Mouse (Mus musculus): ENCODE data around the gene 3110082I17Rik. TPM values are rescaled to one million over a fixed set of nuclear protein-coding genes. Genes with fewer than 3 reads are reported as not detected.

Gene 3110082I17Rik
- total and polyA plus RNA-seq, 2 experiments from 2014 or later = 11.9 to 19.4 TPM

DNA sequence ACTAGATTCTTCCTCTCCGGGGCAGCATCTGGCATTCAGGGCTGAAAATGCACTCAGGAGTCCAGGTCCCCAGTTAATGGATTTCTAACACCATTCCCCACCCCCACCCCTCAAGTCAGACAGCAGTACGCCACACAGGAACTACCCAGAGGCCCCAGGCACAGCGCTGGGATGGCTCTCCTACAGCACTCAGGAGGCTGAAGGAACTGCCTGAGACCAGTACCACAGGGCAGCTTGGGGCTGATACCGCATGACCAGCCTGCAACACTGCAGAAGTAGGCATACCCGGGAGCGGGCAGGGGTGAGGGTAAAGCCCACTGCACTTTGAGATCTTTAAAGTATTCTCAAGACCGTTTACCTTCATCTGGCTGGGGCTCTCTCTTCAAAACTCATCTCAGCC lies 54.8 kb downstream of the 3110082I17Rik start:
- Histone ChIP-seq H3K4me2 (ENCODE audit: low read depth) (no peak overlapping the region), H3K9me3 (ENCODE audit: low read length) (no peaks in the 10 kb centered on the region), H3K4me1 (ENCODE audit: insufficient read depth) (no peaks in the 10 kb centered on the region), H3K27me3 (ENCODE audit: insufficient read depth, low read length) (no peaks in the 10 kb centered on the region), H3K4me3 (ENCODE audit: low read depth, low read length) (no peak overlapping the region), H3K9ac (no peak overlapping the region), H3K36me3 (ENCODE audit: insufficient read depth) (no peaks in the 10 kb centered on the region; the same call in 1 of the 2 replicates), H3K27ac (ENCODE audit: low read depth, low read length) (no peak overlapping the region)
- ATAC-seq (no peak), DNase-seq (no peak)
- no peak for TF ChIP-seq CTCF (IDR thresholded peaks at IDR 0.05; ENCODE audit: low read depth)
- 78% methylated on average over 7 of the region's 7 CpGs for WGBS

DNA sequence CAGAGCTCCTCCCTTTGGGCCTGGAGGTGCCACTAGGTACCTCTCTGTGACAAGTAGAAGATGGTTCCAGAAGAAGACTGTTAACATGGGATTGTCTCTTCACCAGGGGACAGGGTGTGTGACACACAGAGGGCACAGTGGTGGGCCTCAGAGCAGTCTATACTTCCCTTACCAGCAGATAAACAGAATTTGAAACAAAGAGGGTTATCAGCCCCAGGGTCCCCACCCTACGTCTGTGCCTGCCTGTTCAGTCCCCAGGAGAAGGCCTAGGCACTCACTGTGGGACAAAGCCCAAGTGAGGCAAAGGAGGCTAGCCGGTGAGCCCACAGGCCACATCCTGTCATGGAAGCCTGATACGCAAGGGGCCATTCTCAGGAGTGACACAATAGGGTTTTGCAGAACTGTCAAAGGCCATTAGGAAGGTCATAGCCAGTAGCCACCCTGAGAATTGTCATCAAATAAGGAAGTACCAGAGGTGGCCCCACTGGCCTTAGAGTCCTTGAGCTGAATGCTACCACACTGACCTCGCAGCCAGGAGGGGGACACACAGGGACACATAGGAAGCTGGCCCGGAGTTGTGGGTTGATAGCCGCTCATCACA lies 55.4 kb downstream of the 3110082I17Rik start, which contains the start of gene C130050O18Rik:
TSS of gene C130050O18Rik (plus strand) at position 480 of the 601 bp plus-strand sequence.
- 92% methylated on average over 6 of the region's 6 CpGs for WGBS
- H3K9me3 ChIP-seq (ENCODE audit: low read length) = no peaks in the 10 kb centered on the region
- H3K4me1 ChIP-seq (ENCODE audit: insufficient read depth) = no peaks in the 10 kb centered on the region
- H3K27ac ChIP-seq (ENCODE audit: low read depth, low read length) = no peak within 1 kb of the TSS
- no peak within 1 kb of the TSS for H3K9ac ChIP-seq
- no peaks in the 10 kb centered on the region for H3K27me3 ChIP-seq (ENCODE audit: insufficient read depth, low read length)
- no peak within 1 kb of the TSS for H3K4me3 ChIP-seq (ENCODE audit: low read depth, low read length)
- H3K36me3 ChIP-seq (ENCODE audit: insufficient read depth) = no peaks in the 10 kb centered on the region; the same call in 1 of the 2 replicates
- no peak within 1 kb of the TSS for H3K4me2 ChIP-seq (ENCODE audit: low read depth)
- ATAC-seq (no peak), DNase-seq (no peak)
- no peak for TF ChIP-seq CTCF (IDR thresholded peaks at IDR 0.05; ENCODE audit: low read depth)

DNA sequence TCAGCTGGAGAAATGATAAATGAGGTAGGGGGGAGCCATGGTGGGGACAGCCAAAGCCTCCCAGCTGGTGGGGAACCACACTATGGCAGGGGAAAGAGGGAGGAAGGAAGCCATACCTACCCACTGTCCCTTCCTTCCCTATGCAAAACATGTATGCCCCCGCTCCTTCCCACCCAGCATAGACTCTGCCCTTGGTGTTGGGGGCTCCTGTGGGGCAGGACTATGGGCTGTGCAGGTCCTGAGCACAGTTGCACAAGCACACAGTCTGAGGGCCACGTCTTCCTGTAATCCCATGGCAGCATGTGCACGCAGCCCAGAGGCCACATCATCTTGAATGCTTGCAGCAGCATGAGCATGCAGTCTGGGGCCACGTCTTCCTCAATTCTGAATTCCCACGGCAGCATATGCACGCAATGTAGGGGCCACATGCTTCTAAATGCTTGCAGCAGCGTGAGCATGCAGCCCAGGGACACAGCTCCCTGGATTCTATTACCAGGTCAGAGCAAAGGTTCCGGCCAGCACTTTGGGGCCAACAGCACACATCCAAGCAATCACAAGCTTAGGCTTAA lies 56.6 kb downstream of the 3110082I17Rik start:
- no peak overlapping the region for H3K4me3 ChIP-seq (ENCODE audit: low read depth, low read length)
- H3K27ac ChIP-seq (ENCODE audit: low read depth, low read length) = no peak overlapping the region
- 91% methylated on average over 8 of the region's 8 CpGs for WGBS
- no peak overlapping the region for H3K9ac ChIP-seq
- DNase-seq (no peak), ATAC-seq (no peak)
- H3K27me3 ChIP-seq (ENCODE audit: insufficient read depth, low read length) = no peaks in the 10 kb centered on the region
- H3K4me1 ChIP-seq (ENCODE audit: insufficient read depth) = no peaks in the 10 kb centered on the region
- TF ChIP-seq CTCF (IDR thresholded peaks at IDR 0.05; ENCODE audit: low read depth) = no peak
- no peaks in the 10 kb centered on the region; the same call in 1 of the 2 replicates for H3K36me3 ChIP-seq (ENCODE audit: insufficient read depth)
- no peak overlapping the region for H3K4me2 ChIP-seq (ENCODE audit: low read depth)
- H3K9me3 ChIP-seq (ENCODE audit: low read length) = no peaks in the 10 kb centered on the region

DNA sequence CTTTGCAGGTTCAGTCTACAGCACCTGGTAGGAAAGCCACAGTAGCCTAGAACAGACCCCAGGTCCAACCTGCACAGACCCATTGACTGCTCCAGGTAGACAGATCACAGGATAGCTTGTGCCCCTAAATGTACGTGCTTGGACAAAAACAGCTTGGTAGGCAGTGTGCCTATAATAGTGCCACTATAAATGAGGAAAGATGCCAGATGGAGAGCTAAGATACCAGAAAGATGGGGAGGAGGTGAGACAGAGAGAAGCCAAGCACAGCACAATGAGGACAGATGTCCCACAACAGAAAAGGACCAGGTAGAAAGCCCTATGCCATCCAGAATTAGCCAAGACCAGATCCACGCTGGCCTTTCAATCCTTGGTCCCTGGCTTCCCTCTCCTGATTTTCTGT lies 58.2 kb downstream of the 3110082I17Rik start:
- Histone ChIP-seq H3K9me3 (ENCODE audit: low read length) (no peaks in the 10 kb centered on the region), H3K4me3 (ENCODE audit: low read depth, low read length) (no peak overlapping the region), H3K4me1 (ENCODE audit: insufficient read depth) (no peaks in the 10 kb centered on the region), H3K9ac (no peak overlapping the region), H3K27me3 (ENCODE audit: insufficient read depth, low read length) (no peaks in the 10 kb centered on the region), H3K36me3 (ENCODE audit: insufficient read depth) (no peaks in the 10 kb centered on the region), H3K27ac (ENCODE audit: low read depth, low read length) (no peak overlapping the region), H3K4me2 (ENCODE audit: low read depth) (no peak overlapping the region)
- 84% methylated on average over 2 of the region's 2 CpGs for WGBS
- DNase-seq (no peak), ATAC-seq (no peak)
- TF ChIP-seq CTCF (IDR thresholded peaks at IDR 0.05; ENCODE audit: low read depth) = no peak

DNA sequence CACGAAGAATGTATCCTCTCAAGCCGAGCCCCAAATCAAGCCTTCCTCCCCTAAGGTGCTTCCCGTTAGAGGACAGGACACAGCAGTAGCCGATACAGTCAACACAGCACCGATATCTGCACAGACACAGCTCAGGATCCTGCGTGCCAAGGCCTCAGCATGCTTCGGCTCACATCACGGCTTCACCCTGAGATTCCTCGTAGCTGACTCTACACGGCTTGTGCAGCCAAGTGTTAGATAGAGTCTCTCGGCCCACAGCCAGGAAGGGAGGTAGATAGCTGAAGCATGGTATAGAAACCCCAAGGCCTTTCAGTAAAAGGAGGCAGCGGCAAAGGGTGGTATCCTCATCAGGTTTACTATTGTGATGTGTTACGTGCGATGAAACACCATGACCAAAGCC lies 60.3 kb downstream of the 3110082I17Rik start:
- H3K9ac ChIP-seq = no peak overlapping the region
- no peaks in the 10 kb centered on the region for H3K36me3 ChIP-seq (ENCODE audit: insufficient read depth)
- no peaks in the 10 kb centered on the region for H3K4me1 ChIP-seq (ENCODE audit: insufficient read depth)
- no peaks in the 10 kb centered on the region for H3K9me3 ChIP-seq (ENCODE audit: low read length)
- H3K4me2 ChIP-seq (ENCODE audit: low read depth) = no peak overlapping the region
- H3K4me3 ChIP-seq (ENCODE audit: low read depth, low read length) = no peak overlapping the region
- no peak for ATAC-seq
- no peak for DNase-seq
- H3K27me3 ChIP-seq (ENCODE audit: insufficient read depth, low read length) = no peaks in the 10 kb centered on the region
- WGBS = 85% methylated on average over 14 of the region's 14 CpGs
- no peak overlapping the region for H3K27ac ChIP-seq (ENCODE audit: low read depth, low read length)
- TF ChIP-seq CTCF (IDR thresholded peaks at IDR 0.05; ENCODE audit: low read depth) = no peak

DNA sequence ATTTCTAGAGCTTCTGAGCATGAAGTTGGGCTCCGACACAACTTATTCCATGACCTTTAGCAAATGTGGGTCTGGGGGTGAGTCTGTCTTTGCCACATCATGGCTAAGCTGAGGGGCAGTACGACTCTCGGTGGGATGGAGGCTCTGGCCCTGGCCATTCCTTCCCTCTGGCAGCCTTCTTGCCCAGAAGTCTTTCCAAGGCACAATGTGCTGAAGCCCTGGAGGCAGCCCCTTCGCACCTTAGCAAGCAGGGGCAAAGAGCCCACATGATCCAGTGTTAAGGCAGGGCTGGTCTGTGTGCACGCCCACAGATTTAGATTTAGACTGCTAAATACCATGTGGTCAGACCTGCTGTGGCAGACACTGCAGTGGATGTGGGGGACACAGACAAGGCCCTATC lies 61.5 kb downstream of the 3110082I17Rik start:
- no peaks in the 10 kb centered on the region for H3K9me3 ChIP-seq (ENCODE audit: low read length)
- no peaks in the 10 kb centered on the region for H3K27me3 ChIP-seq (ENCODE audit: insufficient read depth, low read length)
- ATAC-seq = no peak
- 84% methylated on average over 5 of the region's 5 CpGs for WGBS
- H3K4me3 ChIP-seq (ENCODE audit: low read depth, low read length) = no peak overlapping the region
- no peak overlapping the region for H3K9ac ChIP-seq
- H3K27ac ChIP-seq (ENCODE audit: low read depth, low read length) = no peak overlapping the region
- H3K4me1 ChIP-seq (ENCODE audit: insufficient read depth) = no peaks in the 10 kb centered on the region
- no peak overlapping the region for H3K4me2 ChIP-seq (ENCODE audit: low read depth)
- H3K36me3 ChIP-seq (ENCODE audit: insufficient read depth) = no peaks in the 10 kb centered on the region
- TF ChIP-seq CTCF (IDR thresholded peaks at IDR 0.05; ENCODE audit: low read depth) = no peak
- DNase-seq = no peak

DNA sequence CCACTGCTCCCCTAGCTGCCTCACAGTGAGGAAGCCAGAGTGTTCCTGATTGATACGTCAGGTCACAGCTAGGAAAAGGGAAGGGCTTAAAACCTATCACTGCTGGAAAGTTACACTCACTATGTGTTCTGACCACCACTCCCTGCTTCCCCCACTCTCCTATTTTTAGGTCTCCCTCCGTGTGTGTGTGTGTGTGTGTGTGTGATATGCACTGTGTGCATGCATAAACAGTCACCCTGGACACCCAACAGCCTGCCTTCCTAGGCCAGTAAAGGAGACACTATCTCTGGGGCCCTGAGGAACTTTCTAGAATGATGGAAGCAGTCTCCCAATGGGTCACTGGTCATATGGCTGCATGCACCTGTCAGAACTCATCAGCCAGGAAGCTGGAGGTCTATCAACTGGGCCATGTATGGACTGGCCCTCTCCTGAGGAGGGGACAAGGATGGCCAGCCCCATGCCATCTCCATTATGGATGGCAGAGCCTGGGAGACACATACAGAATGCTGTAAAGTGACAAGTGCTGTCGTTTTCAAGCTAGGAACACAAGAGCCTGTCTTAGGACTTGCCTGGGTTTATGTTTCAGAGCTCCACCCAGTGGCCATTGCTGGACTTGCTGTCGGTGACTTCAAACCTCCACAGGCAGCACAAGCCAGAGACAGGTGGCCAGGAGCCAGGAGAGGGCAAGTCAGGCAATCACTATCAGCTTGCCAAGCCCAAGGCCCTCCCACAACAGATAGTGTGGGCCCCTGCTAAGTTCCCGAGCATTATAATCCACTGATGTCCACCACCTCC lies 62.2 kb downstream of the 3110082I17Rik start:
- no peaks in the 10 kb centered on the region for H3K4me1 ChIP-seq (ENCODE audit: insufficient read depth)
- peak; percentile 90 for DNase-seq
- no peak overlapping the region for H3K9ac ChIP-seq
- H3K4me2 ChIP-seq (ENCODE audit: low read depth) = no peak overlapping the region
- peak; percentile 86 for TF ChIP-seq CTCF (IDR thresholded peaks at IDR 0.05; ENCODE audit: low read depth)
- no peak overlapping the region for H3K4me3 ChIP-seq (ENCODE audit: low read depth, low read length)
- no peaks in the 10 kb centered on the region for H3K36me3 ChIP-seq (ENCODE audit: insufficient read depth)
- no peak overlapping the region for H3K27ac ChIP-seq (ENCODE audit: low read depth, low read length)
- no peaks in the 10 kb centered on the region for H3K27me3 ChIP-seq (ENCODE audit: insufficient read depth, low read length)
- no peaks in the 10 kb centered on the region for H3K9me3 ChIP-seq (ENCODE audit: low read length)
- ATAC-seq = peak; percentile 85
- WGBS = 42% methylated on average over 5 of the region's 5 CpGs
